Mouse (Mus musculus) ovary, adult 2 months (tissue): ENCODE data around the gene Fgd1. TPM values are rescaled to one million over a fixed set of nuclear protein-coding genes. Genes with fewer than 3 reads are reported as not detected.

Experiments
- polyA plus RNA-seq: library from polyadenylated mRNA; depleted of rRNA; stranded (reverse); fragments of >200 nt; gene quantifications from 2 replicates; pipeline ENCODE4 v1.2.3, GENCODE M21; 2012; rRNA removed

The Fgd1 gene
- 24.2 and 27.3 TPM in 2 replicates for polyA plus RNA-seq

GRCm38 (mm10) chrX:151045850-151046249 is at the start of gene Fgd1:
Fgd1 (plus strand) TSS chrX:151046150.

GRCm38 (mm10) chrX:151016938-151017877 is 28.7 kb upstream of the Fgd1 start, which contains the start of gene Gnl3l:
Gnl3l (minus strand) TSS chrX:151017322.

GRCm38 (mm10) chrX:151096171-151097058 is 50.5 kb downstream of the Fgd1 start, which contains the start of gene Tsr2:
Tsr2 (minus strand) TSS chrX:151096543.

Other genes with a start within 250 kb of the Fgd1 start
- 136 and 143 TPM in 2 replicates for gene Maged2, start 231.8 kb upstream of the Fgd1 start, polyA plus RNA-seq
- 8.8 and 9.1 TPM in 2 replicates for gene Gnl3l, start 28.8 kb upstream of the Fgd1 start, polyA plus RNA-seq
- gene Tsr2, start 50.4 kb downstream of the Fgd1 start, polyA plus RNA-seq, result 4.4 and 6.7 TPM in 2 replicates
- gene Wnk3, start 151.9 kb downstream of the Fgd1 start, polyA plus RNA-seq, result 0.46 and 0.64 TPM in 2 replicates